Mouse (Mus musculus) CH12.LX (cell line): ENCODE results near the gene Dcst2. TPM values are rescaled to one million over a fixed set of nuclear protein-coding genes. Genes with fewer than 3 reads are reported as not detected.

Source experiments
- DNase-seq: peaks from one replicate; pipeline ENCODE4 v3.0.0-alpha.2; 2013; ENCODE audit errors: extremely low read depth
- H3K27ac ChIP-seq: 2 replicates; pipeline ENCODE4 v1.5.1; 2012; ENCODE audit warnings: low read depth, mild to moderate bottlenecking, control low read depth, moderate library complexity; ENCODE audit not compliant: insufficient read depth
- H3K27me3 ChIP-seq: replicated peaks from 2 replicates; pipeline ENCODE3; 2012; ENCODE audit warnings: inconsistent platforms
- H3K36me3 ChIP-seq, 2 experiments: replicated peaks in 1 of 2; 2 replicates each; pipeline versions ENCODE3 to v1.6.1; 2012; ENCODE audit warnings: inconsistent platforms in 1 of 2, low read length in 1 of 2, mild to moderate bottlenecking in 1 of 2, mixed read lengths in 1 of 2, moderate library complexity in 1 of 2; ENCODE audit not compliant: control insufficient read depth in 1 of 2, insufficient read depth in 1 of 2
- H3K4me1 ChIP-seq, 2 experiments: 2 replicates each; pipeline ENCODE4 v1.6.1; 2012; ENCODE audit warnings: inconsistent platforms in 1 of 2, moderate library complexity in 1 of 2; ENCODE audit not compliant: insufficient read depth in 2 of 2, control insufficient read depth in 1 of 2
- H3K4me2 ChIP-seq: 2 replicates; pipeline ENCODE4 v1.6.1; 2012; ENCODE audit warnings: low read depth, mild to moderate bottlenecking, control low read depth; ENCODE audit not compliant: poor library complexity, insufficient read depth, severe bottlenecking
- H3K4me3 ChIP-seq, 3 experiments: fragments of 150-350 bp in 1 of 3; sonication (generic) in 1 of 3; replicated peaks in 1 of 3; 2 replicates each; pipeline versions ENCODE3 to v1.5.1; 2011 to 2012; ENCODE audit warnings: low read depth in 2 of 3, low read length in 2 of 3, mild to moderate bottlenecking in 2 of 3, moderate library complexity in 2 of 3, control low read depth in 1 of 3, improper control_type of control experiment in 1 of 3, inconsistent platforms in 1 of 3, mixed read lengths in 1 of 3; ENCODE audit not compliant: poor library complexity in 1 of 3
- H3K79me2 ChIP-seq: replicated peaks from 2 replicates; pipeline ENCODE4 v1.6.1; 2012; ENCODE audit warnings: mild to moderate bottlenecking, moderate library complexity; ENCODE audit not compliant: control insufficient read depth, poor library complexity, insufficient read depth, severe bottlenecking; ENCODE audit errors: extremely low read depth
- H3K9ac ChIP-seq: 2 replicates; pipeline ENCODE4 v1.6.1; 2012; ENCODE audit warnings: low read depth, mild to moderate bottlenecking, control low read depth, moderate library complexity; ENCODE audit not compliant: insufficient read depth
- H3K9me3 ChIP-seq: replicated peaks from 2 replicates; pipeline ENCODE3; 2012; ENCODE audit warnings: low read length, inconsistent platforms, mixed read lengths
- CHD1 ChIP-seq: IDR thresholded peaks from 2 replicates; pipeline ENCODE4 v1.6.1; 2012; ENCODE audit warnings: low read depth, low read length, improper control_type of control experiment, inconsistent platforms
- CHD2 ChIP-seq: IDR thresholded peaks from 2 replicates; pipeline ENCODE4 v1.6.1; 2011; ENCODE audit warnings: low read length, improper control_type of control experiment
- CTCF ChIP-seq, 2 experiments: IDR thresholded peaks in 1 of 2; conservative IDR thresholded peaks in 1 of 2; 2 replicates each; pipeline ENCODE4 v1.5.1; 2011 to 2012; ENCODE audit warnings: low read depth in 2 of 2, low read length in 2 of 2, improper control_type of control experiment in 1 of 2, inconsistent platforms in 1 of 2, mild to moderate bottlenecking in 1 of 2, moderate library complexity in 1 of 2
- E2F4 ChIP-seq: IDR thresholded peaks from 2 replicates; pipeline ENCODE4 v1.6.1; 2011; ENCODE audit warnings: low read depth, low read length, improper control_type of control experiment; ENCODE audit not compliant: insufficient replicate concordance
- ELF1 ChIP-seq: IDR thresholded peaks from 2 replicates; pipeline ENCODE4 v1.6.1; 2014; ENCODE audit warnings: low read depth, mild to moderate bottlenecking, inconsistent platforms, low read length, improper control_type of control experiment
- EP300 ChIP-seq: IDR thresholded peaks from 2 replicates; pipeline ENCODE4 v1.6.1; 2011; ENCODE audit warnings: low read length, improper control_type of control experiment
- ETS1 ChIP-seq: conservative IDR thresholded peaks from 2 replicates; pipeline ENCODE4 v1.6.1; 2012; ENCODE audit warnings: low read depth, mild to moderate bottlenecking, inconsistent platforms, low read length, improper control_type of control experiment, moderate library complexity
- GABPA ChIP-seq: IDR thresholded peaks from 2 replicates; pipeline ENCODE4 v1.6.1; 2012; ENCODE audit warnings: low read depth, low read length, improper control_type of control experiment, inconsistent platforms; ENCODE audit not compliant: insufficient replicate concordance
- HCFC1 ChIP-seq: IDR thresholded peaks from 2 replicates; pipeline ENCODE4 v1.6.1; 2012; ENCODE audit warnings: low read depth, mild to moderate bottlenecking, inconsistent platforms, low read length, improper control_type of control experiment
- IRF4 ChIP-seq: IDR thresholded peaks from 2 replicates; pipeline ENCODE4 v1.6.1; 2014; ENCODE audit warnings: low read depth, mild to moderate bottlenecking, inconsistent platforms, low read length, improper control_type of control experiment
- JUN ChIP-seq: IDR thresholded peaks from 2 replicates; pipeline ENCODE4 v1.6.1; 2011; ENCODE audit warnings: low read depth, mild to moderate bottlenecking, low read length, improper control_type of control experiment, moderate library complexity; ENCODE audit not compliant: insufficient read depth
- JUND ChIP-seq: conservative IDR thresholded peaks from 2 replicates; pipeline ENCODE4 v1.6.1; 2011; ENCODE audit warnings: low read depth, low read length, improper control_type of control experiment
- KAT2A ChIP-seq: IDR thresholded peaks from 2 replicates; pipeline ENCODE4 v1.6.1; 2012; ENCODE audit warnings: low read length, improper control_type of control experiment, inconsistent platforms; ENCODE audit not compliant: insufficient replicate concordance
- MAFK ChIP-seq: IDR thresholded peaks from 2 replicates; pipeline ENCODE4 v1.6.1; 2011; ENCODE audit warnings: low read length, improper control_type of control experiment; ENCODE audit not compliant: insufficient replicate concordance
- MAX ChIP-seq: IDR thresholded peaks from 2 replicates; pipeline ENCODE4 v1.6.1; 2011; ENCODE audit warnings: low read length, improper control_type of control experiment
- MAZ ChIP-seq: IDR thresholded peaks from 2 replicates; pipeline ENCODE4 v1.6.1; 2012; ENCODE audit warnings: low read depth, mild to moderate bottlenecking, inconsistent platforms, low read length, improper control_type of control experiment, moderate library complexity
- MEF2A ChIP-seq: IDR thresholded peaks from 2 replicates; pipeline ENCODE4 v1.6.1; 2014; ENCODE audit warnings: low read depth, mild to moderate bottlenecking, inconsistent platforms, low read length, improper control_type of control experiment, borderline replicate concordance
- MXI1 ChIP-seq: IDR thresholded peaks from 2 replicates; pipeline ENCODE4 v1.6.1; 2011; ENCODE audit warnings: mild to moderate bottlenecking, low read depth, low read length, improper control_type of control experiment
- MYC ChIP-seq: IDR thresholded peaks from 2 replicates; pipeline ENCODE4 v1.6.1; 2011; ENCODE audit warnings: low read depth, mild to moderate bottlenecking, improper control_type of control experiment, low read length
- NELFE ChIP-seq: IDR thresholded peaks from 2 replicates; pipeline ENCODE4 v1.6.1; 2011; ENCODE audit warnings: low read depth, low read length, improper control_type of control experiment
- NRF1 ChIP-seq: IDR thresholded peaks from 2 replicates; pipeline ENCODE4 v1.6.1; 2014; ENCODE audit warnings: low read depth, mild to moderate bottlenecking, inconsistent platforms, low read length, improper control_type of control experiment, moderate library complexity
- PAX5 ChIP-seq: IDR thresholded peaks from 2 replicates; pipeline ENCODE4 v1.6.1; 2012; ENCODE audit warnings: low read length, inconsistent platforms, mixed read lengths
- POLR2A ChIP-seq: IDR thresholded peaks from 2 replicates; pipeline ENCODE4 v1.6.1; 2011; ENCODE audit warnings: low read depth, mild to moderate bottlenecking, improper control_type of control experiment, low read length
- POLR2AphosphoS2 ChIP-seq: IDR thresholded peaks from 2 replicates; pipeline ENCODE4 v1.6.1; 2011; ENCODE audit warnings: low read depth, low read length, improper control_type of control experiment
- RAD21 ChIP-seq: IDR thresholded peaks from 2 replicates; pipeline ENCODE4 v1.6.1; 2011; ENCODE audit warnings: low read depth, mild to moderate bottlenecking, low read length, improper control_type of control experiment, moderate library complexity
- RCOR1 ChIP-seq: conservative IDR thresholded peaks from 2 replicates; pipeline ENCODE4 v1.6.1; 2012; ENCODE audit warnings: low read depth, mild to moderate bottlenecking, inconsistent platforms, low read length, improper control_type of control experiment
- SIN3A ChIP-seq: IDR thresholded peaks from 2 replicates; pipeline ENCODE4 v1.6.1; 2012; ENCODE audit warnings: low read length, improper control_type of control experiment, inconsistent platforms
- SMC3 ChIP-seq: IDR thresholded peaks from 2 replicates; pipeline ENCODE4 v1.6.1; 2011; ENCODE audit warnings: low read depth, low read length, improper control_type of control experiment
- TBP ChIP-seq: conservative IDR thresholded peaks from 2 replicates; pipeline ENCODE4 v1.6.1; 2011; ENCODE audit warnings: low read depth, low read length, improper control_type of control experiment
- TCF12 ChIP-seq: IDR thresholded peaks from 2 replicates; pipeline ENCODE4 v1.6.1; 2014; ENCODE audit warnings: low read depth, mild to moderate bottlenecking, inconsistent platforms, low read length, improper control_type of control experiment
- USF1 ChIP-seq: IDR thresholded peaks from 2 replicates; pipeline ENCODE4 v1.6.1; 2014; ENCODE audit warnings: low read depth, mild to moderate bottlenecking, inconsistent platforms, low read length, improper control_type of control experiment
- USF2 ChIP-seq: conservative IDR thresholded peaks from 2 replicates; pipeline ENCODE4 v1.6.1; 2011; ENCODE audit warnings: low read depth, low read length, improper control_type of control experiment
- ZC3H11A ChIP-seq: IDR thresholded peaks from 2 replicates; pipeline ENCODE4 v1.6.1; 2012; ENCODE audit warnings: low read depth, mild to moderate bottlenecking, inconsistent platforms, low read length, improper control_type of control experiment
- ZKSCAN1 ChIP-seq: IDR thresholded peaks from 2 replicates; pipeline ENCODE4 v1.6.1; 2012; ENCODE audit warnings: low read depth, inconsistent platforms, low read length, improper control_type of control experiment, borderline replicate concordance
- ZMIZ1 ChIP-seq: IDR thresholded peaks from 2 replicates; pipeline ENCODE4 v1.6.1; 2012; ENCODE audit warnings: low read depth, mild to moderate bottlenecking, inconsistent platforms, low read length, improper control_type of control experiment
- ZNF384 ChIP-seq: IDR thresholded peaks from 2 replicates; pipeline ENCODE4 v1.6.1; 2012; ENCODE audit warnings: low read depth, low read length, improper control_type of control experiment, inconsistent platforms
- dilution Hi-C: fragments of 300-500 bp; cut with MboI; formaldehyde crosslinking; loops from 2 replicates; pipeline ENCODE4 v1.14.3; 2020; ENCODE audit warnings: low sequenced_read_pairs; ENCODE audit not compliant: extremely low pct_unique_long_range_greater_than_20kb, extremely low pct_ligation_motif_present
- in situ Hi-C: fragments of 300-500 bp; cut with MboI; formaldehyde crosslinking; loops from 3 replicates; pipeline ENCODE4 v1.14.3; 2019; ENCODE audit warnings: low sequenced_read_pairs, low pct_ligation_motif_present, low pct_unique_long_range_greater_than_20kb, mixed read lengths
- polyA plus RNA-seq: library from polyadenylated mRNA; unstranded; fragments of >175 nt; gene quantifications from 2 replicates; pipeline ENCODE4 v1.2.1, GENCODE M21; 2012; ENCODE audit warnings: low read depth; ENCODE audit not compliant: insufficient read length
- total RNA-seq, 2 experiments: library from RNA; depleted of rRNA; stranded (reverse); fragments of 300-350 nt in 1 of 2; fragments of >200 nt in 1 of 2; gene quantifications; 2 replicates each; pipeline ENCODE4 v1.2.3; 2012 to 2014

Gene Dcst2
- total and polyA plus RNA-seq, 3 experiments: 0.10 TPM; not detected in 2

- Histone ChIP-seq H3K79me2 (peaks cover 17% of the 10 kb centered on the region), H3K9ac (peak within 1 kb of the TSS; percentile 69), H3K4me2 (peak within 1 kb of the TSS; percentile 58), H3K27ac (peak within 1 kb of the TSS; percentile 64; the same call in 1 of the 2 replicates)
- in situ Hi-C loops: no loop called here
- TF ChIP-seq NELFE: peak; percentile 63
- TF ChIP-seq USF1: no peak
- peak; percentile 93 for TF ChIP-seq KAT2A
- no peak for TF ChIP-seq CTCF (conservative IDR thresholded peaks at IDR 0.05 in 1 of 2, IDR thresholded peaks at IDR 0.05 in 1 of 2; ENCODE audit: low read depth in 2 of 2, low read length in 2 of 2)
- no peak for TF ChIP-seq ZNF384
- TF ChIP-seq IRF4: peak; percentile 29; the same call in 1 of the 2 replicates
- TF ChIP-seq ZMIZ1: no peak; the same call in 1 of the 2 replicates
- TF ChIP-seq ETS1: no peak
- TF ChIP-seq POLR2AphosphoS2: peak; percentile 94
- no peak; the same call in 1 of the 2 replicates for TF ChIP-seq MEF2A
- TF ChIP-seq TBP: no peak
- TF ChIP-seq POLR2A: peak; percentile 67
- no peak for TF ChIP-seq JUND
- TF ChIP-seq SMC3: no peak
- TF ChIP-seq MXI1: peak; percentile 91
- TF ChIP-seq MAZ: peak; percentile 27; the same call in 1 of the 2 replicates
- TF ChIP-seq HCFC1: peak; percentile 87
- peak; percentile 98 for TF ChIP-seq ELF1
- TF ChIP-seq RAD21: no peak
- TF ChIP-seq GABPA: no peak; the same call in 1 of the 2 replicates
- TF ChIP-seq ZC3H11A: no peak
- peak; percentile 99 for TF ChIP-seq CHD2
- TF ChIP-seq RCOR1: no peak; the same call in 1 of the 2 replicates
- no peak for TF ChIP-seq CHD1
- TF ChIP-seq ZKSCAN1: no peak
- no peak for TF ChIP-seq MAFK
- peak; percentile 98 for TF ChIP-seq SIN3A
- TF ChIP-seq MYC: no peak; the same call in 1 of the 2 replicates
- peak; percentile 52 for TF ChIP-seq TCF12
- no peak for TF ChIP-seq JUN
- TF ChIP-seq MAX: no peak
- no peak for TF ChIP-seq PAX5
- TF ChIP-seq NRF1: peak; percentile 66
- TF ChIP-seq EP300: no peak
- TF ChIP-seq E2F4: no peak
- TF ChIP-seq USF2: no peak
- TF ChIP-seq, all 38 proteins: peak for 13
- dilution Hi-C loops: no loop called here
- Histone ChIP-seq H3K27me3 (no peaks in the 10 kb centered on the region), H3K36me3 (peaks cover 48 to 64% of the 10 kb centered on the region in 2 experiments), H3K4me1 (peaks cover 8 to 54% of the 10 kb centered on the region in 2 experiments), H3K4me3 (peak within 1 kb of the TSS; percentile 61 to 96 (median 64)), H3K9me3 (peaks cover 8% of the 10 kb centered on the region)
- peak; percentile 100 for DNase-seq
These were observed 50.0 kb downstream of the Dcst2 start, which contains the start of gene Flad1 for GRCm38 (mm10) chr3:89411490-89412393. Gene Flad1, minus strand, starts transcription at chr3:89411870.
